In the genomic region with DNA sequence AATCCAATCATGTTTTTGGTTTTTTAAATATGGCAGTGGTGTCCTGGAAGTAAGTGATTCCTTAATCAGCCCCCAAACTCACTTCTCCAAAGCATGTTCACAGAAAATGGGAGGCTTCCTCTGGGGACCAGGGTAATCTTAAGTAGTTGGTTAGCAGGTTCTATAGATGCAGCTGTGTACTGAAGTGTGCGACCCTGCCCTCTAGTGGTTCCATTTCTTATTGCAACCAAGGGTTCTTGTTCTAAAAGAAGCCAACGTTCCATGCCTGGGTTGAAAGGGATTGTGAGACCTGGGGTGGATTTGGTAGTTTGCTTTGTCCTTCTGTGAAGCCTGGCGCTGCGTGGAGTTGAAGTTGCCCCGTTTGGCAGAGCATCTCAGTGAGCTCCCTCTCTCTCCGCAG, we compare ENCODE assay signal across 8 mouse cellular contexts. TPM values are rescaled to one million over a fixed set of nuclear protein-coding genes. Genes with fewer than 3 reads are reported as not detected.
A peak's percentile ranks its signal among the peaks of the same experiment; 100 is the strongest.
DNase-seq lines count a peak whose midpoint lies in the region; ATAC-seq and TF ChIP-seq lines count a peak whose summit lies in the region.

No protein-coding gene starts in this region.

- WGBS in intestine, embryonic 14.5 days, result 50% methylated on average over 6 of the region's 6 CpGs
- 47% methylated on average over 6 of the region's 6 CpGs for WGBS in intestine, embryonic 15.5 days

- H3K27me3 ChIP-seq in intestine, embryonic 14.5 days (replicated peaks; ENCODE audit: control insufficient read depth, insufficient read depth, low read length), result no peaks in the 10 kb centered on the region
- no peaks in the 10 kb centered on the region for H3K27me3 ChIP-seq in intestine, embryonic 15.5 days (replicated peaks)

- H3K9ac ChIP-seq in intestine, embryonic 14.5 days (ENCODE audit: low read length), result no peak overlapping the region
- no peak overlapping the region for H3K9ac ChIP-seq in intestine, embryonic 15.5 days

- peak; percentile 83 for DNase-seq in intestine, embryonic 14.5 days (ENCODE audit: low spot score)
- DNase-seq in R1 (ENCODE audit: low read depth, low spot score), result peak; percentile 85
- peak; percentile 76 to 86 for DNase-seq in heart, postnatal 14 days
- peak; percentile 73 to 82 for DNase-seq in left cerebral cortex, adult 2 months (ENCODE audit: extremely low spot score in 1 of 2, low spot score in 2 of 2)
- peak; percentile 33 to 58 for DNase-seq in monocyte, adult 2 months (ENCODE audit: low read depth in 1 of 2, low spot score in 2 of 2)
- peak; percentile 64 for DNase-seq in telencephalon, adult 2 months (ENCODE audit: low read depth, low spot score)

- peak; percentile 69 for TF ChIP-seq CTCF in cortical plate, adult 2 months (IDR thresholded peaks at IDR 0.05; ENCODE audit: extremely low read depth, insufficient read depth, low read length)
- peak; percentile 87 for TF ChIP-seq CTCF in left cerebral cortex, adult 2 months (IDR thresholded peaks at IDR 0.05)

- H3K4me1 ChIP-seq in intestine, embryonic 14.5 days (replicated peaks; ENCODE audit: control insufficient read depth, insufficient read depth, low read length), result no peaks in the 10 kb centered on the region
- 0 out of 2 replicates have a peak, but pooled peaks cover 2% of the 10 kb centered on the region for H3K4me1 ChIP-seq in intestine, embryonic 15.5 days (replicated peaks)
- H3K4me1 ChIP-seq in cortical plate, adult 2 months (ENCODE audit: control insufficient read depth, insufficient read depth, low read length), result no peaks in the 10 kb centered on the region

- H3K4me3 ChIP-seq in intestine, embryonic 14.5 days (ENCODE audit: low read depth, low read length), result no peak overlapping the region
- H3K4me3 ChIP-seq in intestine, embryonic 15.5 days (replicated peaks), result no peak overlapping the region
- no peak overlapping the region for H3K4me3 ChIP-seq in cortical plate, adult 2 months (ENCODE audit: insufficient read depth, low read length)
- no peak overlapping the region for H3K4me3 ChIP-seq in left cerebral cortex, adult 2 months

- H3K27ac ChIP-seq in intestine, embryonic 14.5 days (ENCODE audit: low read depth), result no peak overlapping the region
- H3K27ac ChIP-seq in intestine, embryonic 15.5 days, result no peak overlapping the region
- H3K27ac ChIP-seq in cortical plate, adult 2 months (ENCODE audit: insufficient read depth, low read length), result no peak overlapping the region
- peak overlapping the region; percentile 10; the same call in 1 of the 2 replicates for H3K27ac ChIP-seq in left cerebral cortex, adult 2 months

- intact Hi-C loops in heart, postnatal 14 days (cut with DNase I), result loop anchor here (2.0 kb wide), 1 partner anchor 54 kb away; no protein-coding TSS in a partner anchor
- intact Hi-C loops in left cerebral cortex, adult 2 months (cut with DNase I), result loop anchor here (5.0 kb wide), 1 partner anchor 152 kb away; the partner anchor contains the start of gene Gfap

- no peak for TF ChIP-seq POLR2A in cortical plate, adult 2 months (IDR thresholded peaks at IDR 0.05; ENCODE audit: extremely low read depth, insufficient read depth, low read length)

- no peaks in the 10 kb centered on the region for H3K9me3 ChIP-seq in intestine, embryonic 14.5 days (ENCODE audit: control insufficient read depth, low read length)
- no peaks in the 10 kb centered on the region for H3K9me3 ChIP-seq in intestine, embryonic 15.5 days

- H3K4me2 ChIP-seq in intestine, embryonic 14.5 days (ENCODE audit: low read length), result no peak overlapping the region
- H3K4me2 ChIP-seq in intestine, embryonic 15.5 days (replicated peaks), result no peak overlapping the region

- H3K36me3 ChIP-seq in intestine, embryonic 14.5 days (ENCODE audit: control insufficient read depth, insufficient read depth, low read length), result peaks cover 88% of the 10 kb centered on the region
- peaks cover 54% of the 10 kb centered on the region for H3K36me3 ChIP-seq in intestine, embryonic 15.5 days

- no peak for ATAC-seq in intestine, embryonic 14.5 days (replicated peaks; ENCODE audit: low FRiP score, low TSS enrichment, low read depth)
- ATAC-seq in intestine, embryonic 15.5 days, result no peak

RNA-seq across cellular contexts. Expression of gene Dcakd, which starts 26.7 kb away (rescaled TPM):
- 164 and 183 TPM in 2 replicates for polyA plus RNA-seq in intestine, embryonic 14.5 days (2014; fragmentation: Nextera tagmentation; extraction: Ambion mirVana)
- polyA plus RNA-seq in intestine, embryonic 15.5 days (2015; fragmentation: Nextera tagmentation; extraction: Ambion mirVana), result 101 and 105 TPM in 2 replicates
- polyA plus RNA-seq in cortical plate, adult 2 months (2012; rRNA removed), result 57.4 and 59.6 TPM in 2 replicates
- 10 to 100 TPM; 68.5 to 71.1 TPM for total RNA-seq in heart, postnatal 14 days (2021)
- 10 to 100 TPM; 48.3 to 50.9 TPM for total RNA-seq in left cerebral cortex, adult 2 months (2021)

RNA-seq across cellular contexts. Expression of gene Nmt1, which starts 26.8 kb away (rescaled TPM):
- 69.3 and 69.7 TPM in 2 replicates for polyA plus RNA-seq in intestine, embryonic 14.5 days (2014; fragmentation: Nextera tagmentation; extraction: Ambion mirVana)
- 60.0 and 66.6 TPM in 2 replicates for polyA plus RNA-seq in intestine, embryonic 15.5 days (2015; fragmentation: Nextera tagmentation; extraction: Ambion mirVana)
- polyA plus RNA-seq in cortical plate, adult 2 months (2012; rRNA removed), result 74.3 and 77.1 TPM in 2 replicates
- total RNA-seq in heart, postnatal 14 days (2021), result 10 to 100 TPM; 61.0 to 62.1 TPM
- total RNA-seq in left cerebral cortex, adult 2 months (2021), result 100 to 1,000 TPM; 117 to 130 TPM

RNA-seq across cellular contexts. Expression of gene Plcd3, which starts 46.7 kb away (rescaled TPM):
- 1.9 and 2.1 TPM in 2 replicates for polyA plus RNA-seq in intestine, embryonic 14.5 days (2014; fragmentation: Nextera tagmentation; extraction: Ambion mirVana)
- 1.8 and 2.0 TPM in 2 replicates for polyA plus RNA-seq in intestine, embryonic 15.5 days (2015; fragmentation: Nextera tagmentation; extraction: Ambion mirVana)
- 17.1 and 21.1 TPM in 2 replicates for polyA plus RNA-seq in cortical plate, adult 2 months (2012; rRNA removed)
- total RNA-seq in heart, postnatal 14 days (2021), result 10 to 100 TPM; 19.4 to 20.9 TPM
- total RNA-seq in left cerebral cortex, adult 2 months (2021), result 10 to 100 TPM; 16.5 to 19.0 TPM

RNA-seq across cellular contexts. Expression of gene Acbd4, which starts 46.7 kb away (rescaled TPM):
- polyA plus RNA-seq in intestine, embryonic 14.5 days (2014; fragmentation: Nextera tagmentation; extraction: Ambion mirVana), result 13.0 and 14.5 TPM in 2 replicates
- 17.4 and 22.0 TPM in 2 replicates for polyA plus RNA-seq in intestine, embryonic 15.5 days (2015; fragmentation: Nextera tagmentation; extraction: Ambion mirVana)
- polyA plus RNA-seq in cortical plate, adult 2 months (2012; rRNA removed), result 40.7 and 46.3 TPM in 2 replicates
- 10 to 100 TPM; 30.5 to 34.5 TPM for total RNA-seq in heart, postnatal 14 days (2021)
- total RNA-seq in left cerebral cortex, adult 2 months (2021), result 10 to 100 TPM; 72.3 to 88.2 TPM
